Mouse (Mus musculus): Measurements from ENCODE around the gene Gm9918. TPM values are rescaled to one million over a fixed set of nuclear protein-coding genes. Genes with fewer than 3 reads are reported as not detected.

Gene Gm9918
- polyA plus RNA-seq, 1 experiment from 2014 or later, result 0.57 TPM

- no peak for ATAC-seq (ENCODE audit: low read depth)
- Histone ChIP-seq H3K27ac (ENCODE audit: low read length) (no peak overlapping the region), H3K9ac (ENCODE audit: low read length) (no peak overlapping the region), H3K4me3 (ENCODE audit: low read length) (no peak overlapping the region), H3K9me3 (ENCODE audit: control insufficient read depth, low read length) (no peaks in the 10 kb centered on the region), H3K4me1 (replicated peaks; ENCODE audit: control insufficient read depth, insufficient read depth, low read length) (peaks cover 16% of the 10 kb centered on the region), H3K36me3 (ENCODE audit: control insufficient read depth, insufficient read depth, low read length) (no peaks in the 10 kb centered on the region), H3K4me2 (ENCODE audit: low read depth, low read length) (no peak overlapping the region), H3K27me3 (ENCODE audit: control insufficient read depth, insufficient read depth, low read depth, low read length) (no peaks in the 10 kb centered on the region)
- WGBS, result 60% methylated on average over 2 of the region's 2 CpGs
These were observed 7.3 kb upstream of the Gm9918 start for GRCm38 (mm10) chr15:102263037-102263436.

GRCm38 (mm10) chr15:102265548-102265947, 4.8 kb upstream of the Gm9918 start:
- H3K9ac ChIP-seq (ENCODE audit: low read length), result no peak overlapping the region
- H3K4me1 ChIP-seq (replicated peaks; ENCODE audit: control insufficient read depth, insufficient read depth, low read length), result peaks cover 7% of the 10 kb centered on the region; the same call in 1 of the 2 replicates
- H3K9me3 ChIP-seq (ENCODE audit: control insufficient read depth, low read length), result no peaks in the 10 kb centered on the region
- no peak for ATAC-seq (ENCODE audit: low read depth)
- H3K27me3 ChIP-seq (ENCODE audit: control insufficient read depth, insufficient read depth, low read depth, low read length), result no peaks in the 10 kb centered on the region
- no peak overlapping the region for H3K27ac ChIP-seq (ENCODE audit: low read length)
- 80% methylated on average over 5 of the region's 5 CpGs for WGBS
- no peak overlapping the region for H3K4me2 ChIP-seq (ENCODE audit: low read depth, low read length)
- H3K36me3 ChIP-seq (ENCODE audit: control insufficient read depth, insufficient read depth, low read length), result no peaks in the 10 kb centered on the region
- no peak overlapping the region for H3K4me3 ChIP-seq (ENCODE audit: low read length)

GRCm38 (mm10) chr15:102271441-102271840, 1.1 kb downstream of the Gm9918 start:
- H3K9me3 ChIP-seq (ENCODE audit: control insufficient read depth, low read length), result no peaks in the 10 kb centered on the region
- H3K9ac ChIP-seq (ENCODE audit: low read length), result no peak overlapping the region
- peak; percentile 49; the same call in 1 of the 2 replicates for ATAC-seq (ENCODE audit: low read depth)
- H3K4me3 ChIP-seq (ENCODE audit: low read length), result peak overlapping the region; percentile 29; the same call in 1 of the 2 replicates
- peaks cover 14% of the 10 kb centered on the region for H3K4me1 ChIP-seq (replicated peaks; ENCODE audit: control insufficient read depth, insufficient read depth, low read length)
- 36% methylated on average over 3 of the region's 3 CpGs for WGBS
- no peaks in the 10 kb centered on the region for H3K36me3 ChIP-seq (ENCODE audit: control insufficient read depth, insufficient read depth, low read length)
- no peaks in the 10 kb centered on the region for H3K27me3 ChIP-seq (ENCODE audit: control insufficient read depth, insufficient read depth, low read depth, low read length)
- H3K27ac ChIP-seq (ENCODE audit: low read length), result peak overlapping the region; percentile 9
- H3K4me2 ChIP-seq (ENCODE audit: low read depth, low read length), result peak overlapping the region; percentile 42

GRCm38 (mm10) chr15:102273982-102274716, 3.8 kb downstream of the Gm9918 start:
- no peak for ATAC-seq (ENCODE audit: low read depth)
- no peaks in the 10 kb centered on the region for H3K36me3 ChIP-seq (ENCODE audit: control insufficient read depth, insufficient read depth, low read length)
- H3K9ac ChIP-seq (ENCODE audit: low read length), result no peak overlapping the region
- no peak overlapping the region for H3K4me2 ChIP-seq (ENCODE audit: low read depth, low read length)
- H3K27ac ChIP-seq (ENCODE audit: low read length), result no peak overlapping the region
- peaks cover 18% of the 10 kb centered on the region for H3K4me1 ChIP-seq (replicated peaks; ENCODE audit: control insufficient read depth, insufficient read depth, low read length)
- no peaks in the 10 kb centered on the region for H3K9me3 ChIP-seq (ENCODE audit: control insufficient read depth, low read length)
- no peak overlapping the region for H3K4me3 ChIP-seq (ENCODE audit: low read length)
- 70% methylated on average over 6 of the region's 6 CpGs for WGBS
- H3K27me3 ChIP-seq (ENCODE audit: control insufficient read depth, insufficient read depth, low read depth, low read length), result no peaks in the 10 kb centered on the region

- H3K27me3 ChIP-seq (ENCODE audit: control insufficient read depth, insufficient read depth, low read depth, low read length), result no peaks in the 10 kb centered on the region
- WGBS, result 30% methylated on average over 7 of the region's 7 CpGs
- peaks cover 13% of the 10 kb centered on the region for H3K4me1 ChIP-seq (replicated peaks; ENCODE audit: control insufficient read depth, insufficient read depth, low read length)
- H3K4me2 ChIP-seq (ENCODE audit: low read depth, low read length), result peak overlapping the region; percentile 88
- H3K27ac ChIP-seq (ENCODE audit: low read length), result peak overlapping the region; percentile 75
- no peaks in the 10 kb centered on the region for H3K9me3 ChIP-seq (ENCODE audit: control insufficient read depth, low read length)
- peaks cover 5% of the 10 kb centered on the region for H3K36me3 ChIP-seq (ENCODE audit: control insufficient read depth, insufficient read depth, low read length)
- peak overlapping the region; percentile 78 for H3K9ac ChIP-seq (ENCODE audit: low read length)
- ATAC-seq (ENCODE audit: low read depth), result no peak
- peak overlapping the region; percentile 77 for H3K4me3 ChIP-seq (ENCODE audit: low read length)
These were observed 8.3 kb downstream of the Gm9918 start for GRCm38 (mm10) chr15:102278726-102279091.

- ATAC-seq (ENCODE audit: low read depth), result peak; percentile 97
- Histone ChIP-seq H3K4me3 (ENCODE audit: low read length) (peak within 1 kb of the TSS; percentile 77), H3K4me2 (ENCODE audit: low read depth, low read length) (peak within 1 kb of the TSS; percentile 88), H3K4me1 (replicated peaks; ENCODE audit: control insufficient read depth, insufficient read depth, low read length) (peaks cover 13% of the 10 kb centered on the region), H3K27ac (ENCODE audit: low read length) (peak within 1 kb of the TSS; percentile 87), H3K27me3 (ENCODE audit: control insufficient read depth, insufficient read depth, low read depth, low read length) (no peaks in the 10 kb centered on the region), H3K9me3 (ENCODE audit: control insufficient read depth, low read length) (no peaks in the 10 kb centered on the region), H3K36me3 (ENCODE audit: control insufficient read depth, insufficient read depth, low read length) (peaks cover 5% of the 10 kb centered on the region), H3K9ac (ENCODE audit: low read length) (peak within 1 kb of the TSS; percentile 78)
- under 1% methylated on average over 60 of the region's 65 CpGs for WGBS
These were observed 8.9 kb downstream of the Gm9918 start, which contains the start of gene Mfsd5 for GRCm38 (mm10) chr15:102279092-102279782. Gene Mfsd5, plus strand, starts transcription at chr15:102279454.

- H3K9ac ChIP-seq (ENCODE audit: low read length), result peak overlapping the region; percentile 78
- peak overlapping the region; percentile 88 for H3K4me2 ChIP-seq (ENCODE audit: low read depth, low read length)
- 20% methylated on average over 13 of the region's 13 CpGs for WGBS
- peaks cover 5% of the 10 kb centered on the region for H3K36me3 ChIP-seq (ENCODE audit: control insufficient read depth, insufficient read depth, low read length)
- H3K27me3 ChIP-seq (ENCODE audit: control insufficient read depth, insufficient read depth, low read depth, low read length), result no peaks in the 10 kb centered on the region
- H3K27ac ChIP-seq (ENCODE audit: low read length), result peak overlapping the region; percentile 87
- H3K4me1 ChIP-seq (replicated peaks; ENCODE audit: control insufficient read depth, insufficient read depth, low read length), result peaks cover 15% of the 10 kb centered on the region
- ATAC-seq (ENCODE audit: low read depth), result peak; percentile 29
- no peaks in the 10 kb centered on the region for H3K9me3 ChIP-seq (ENCODE audit: control insufficient read depth, low read length)
- H3K4me3 ChIP-seq (ENCODE audit: low read length), result peak overlapping the region; percentile 77
These were observed 9.6 kb downstream of the Gm9918 start for GRCm38 (mm10) chr15:102279783-102280520.

GRCm38 (mm10) chr15:102280623-102281022, 10.3 kb downstream of the Gm9918 start:
- H3K4me2 ChIP-seq (ENCODE audit: low read depth, low read length), result no peak overlapping the region
- H3K36me3 ChIP-seq (ENCODE audit: control insufficient read depth, insufficient read depth, low read length), result peaks cover 5% of the 10 kb centered on the region
- no peak overlapping the region for H3K9ac ChIP-seq (ENCODE audit: low read length)
- no peak overlapping the region for H3K4me3 ChIP-seq (ENCODE audit: low read length)
- WGBS, result 91% methylated on average over 19 of the region's 19 CpGs
- no peaks in the 10 kb centered on the region for H3K9me3 ChIP-seq (ENCODE audit: control insufficient read depth, low read length)
- no peaks in the 10 kb centered on the region for H3K27me3 ChIP-seq (ENCODE audit: control insufficient read depth, insufficient read depth, low read depth, low read length)
- no peak overlapping the region for H3K27ac ChIP-seq (ENCODE audit: low read length)
- H3K4me1 ChIP-seq (replicated peaks; ENCODE audit: control insufficient read depth, insufficient read depth, low read length), result peaks cover 15% of the 10 kb centered on the region
- ATAC-seq (ENCODE audit: low read depth), result no peak
